Mouse (Mus musculus) heart, embryonic 14.5 days (tissue): ENCODE measurements around the gene Gzmf. TPM values are rescaled to one million over a fixed set of nuclear protein-coding genes. Genes with fewer than 3 reads are reported as not detected.

ENCODE experiments used
- polyA plus RNA-seq: library from polyadenylated mRNA; unstranded; fragments of >200 nt; fragmentation: Nextera tagmentation; extraction: Ambion mirVana; gene quantifications from 2 replicates; pipeline ENCODE4 v1.2.1, GENCODE M21; 2014

The Gzmf gene
- polyA plus RNA-seq, 1 experiment from 2014 or later, result not detected

Other genes starting within 250 kb of the Gzmf start
- not detected in 2 replicates for gene Mcpt1, start 193.4 kb downstream of the Gzmf start, polyA plus RNA-seq
- gene Mcpt9, start 180.9 kb downstream of the Gzmf start, polyA plus RNA-seq, result not detected in 2 replicates
- not detected in 2 replicates for gene Mcpt2, start 169.4 kb downstream of the Gzmf start, polyA plus RNA-seq
- gene Mcpt4, start 149.1 kb downstream of the Gzmf start, polyA plus RNA-seq, result 0.49 and 0.90 TPM in 2 replicates
- gene Mcpt8, start 126.1 kb downstream of the Gzmf start, polyA plus RNA-seq, result 0.42 and 0.50 TPM in 2 replicates
- gene Ctsg, start 108.8 kb downstream of the Gzmf start, polyA plus RNA-seq, result 0.40 and 0.41 TPM in 2 replicates
- not detected in 2 replicates for gene Gzme, start 90.8 kb downstream of the Gzmf start, polyA plus RNA-seq
- gene Gzmd, start 78.8 kb downstream of the Gzmf start, polyA plus RNA-seq, result not detected in 2 replicates
- gene Gzmg, start 51.8 kb downstream of the Gzmf start, polyA plus RNA-seq, result not detected in 2 replicates
- not detected in 2 replicates for gene Gzmn, start 36.8 kb downstream of the Gzmf start, polyA plus RNA-seq
- not detected in 2 replicates for gene Gzmc, start 23.2 kb upstream of the Gzmf start, polyA plus RNA-seq
- gene Gzmb, start 50.8 kb upstream of the Gzmf start, polyA plus RNA-seq, result not detected in 2 replicates
- not detected in 2 replicates for gene Atp12a, start 153.7 kb upstream of the Gzmf start, polyA plus RNA-seq
- 3.6 and 3.7 TPM in 2 replicates for gene Rnf17, start 191.2 kb upstream of the Gzmf start, polyA plus RNA-seq